Comparison of ENCODE assay signal across 26 mouse cellular contexts in the genomic region with DNA sequence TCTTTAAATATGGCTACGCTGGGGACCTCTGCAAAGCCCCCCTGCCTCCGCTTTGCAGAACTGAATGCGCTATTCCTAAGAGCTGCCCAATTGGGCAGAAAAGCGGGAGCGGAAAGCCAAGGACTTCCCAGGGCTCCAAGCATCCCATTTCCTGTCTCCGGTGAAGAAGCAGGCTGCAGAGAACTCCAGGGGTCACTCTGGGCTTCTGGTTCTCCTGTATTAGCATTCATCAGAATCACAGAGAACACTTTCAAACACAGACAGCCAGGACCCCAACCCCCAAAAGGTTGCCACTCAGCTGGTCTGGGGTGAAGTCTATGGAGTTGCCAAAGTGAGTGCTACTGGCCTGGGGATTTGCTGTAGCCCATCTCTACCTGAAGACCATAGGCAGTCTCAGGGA. TPM values are rescaled to one million over a fixed set of nuclear protein-coding genes. Genes with fewer than 3 reads are reported as not detected.
DNase-seq lines count a peak whose midpoint lies in the region; ATAC-seq and TF ChIP-seq lines count a peak whose summit lies in the region.
"Had no signal": no experiment of that assay in that cellular context is flagged by ENCODE, and none has a peak within 500 bp of the region (broad histone marks: within the 10 kb centered on the region; RNA-seq: fewer than 3 reads in every experiment).

No protein-coding gene starts in this region.

- DNase-seq in hindbrain, embryonic 11.5 days (ENCODE audit: low spot score), result no peak
- no peak for DNase-seq in neural tube, embryonic 10.5 days (ENCODE audit: extremely low spot score, low spot score)
- no peak for DNase-seq in lung, postnatal 0 days (ENCODE audit: low spot score)
- no peak for DNase-seq in heart, postnatal 14 days
- DNase-seq in ovary, adult 18-20 months (ENCODE audit: low spot score), result no peak
- DNase-seq: adrenal gland, postnatal 14 days; cerebellum, adult 8-10 months; cerebellum, postnatal 36 days; heart, postnatal 4 days; kidney, adult 9 months; kidney, postnatal 14 days; layer of hippocampus, postnatal 36 days; lung, adult 18-20 months; lung, postnatal 14 days; right cerebral cortex, adult 18-20 months; right cerebral cortex, postnatal 4 days; thymus, postnatal 4 days had no signal

- H3K9ac ChIP-seq in hindbrain, embryonic 13.5 days, result no peak overlapping the region
- H3K9ac ChIP-seq in hindbrain, embryonic 11.5 days (ENCODE audit: low read depth, low read length), result no peak overlapping the region
- no peak overlapping the region for H3K9ac ChIP-seq in neural tube, embryonic 12.5 days
- no peak overlapping the region for H3K9ac ChIP-seq in hindbrain, embryonic 16.5 days (ENCODE audit: low read depth, low read length)
- H3K9ac ChIP-seq in lung, postnatal 0 days (replicated peaks; ENCODE audit: low read depth), result no peak overlapping the region
- H3K9ac ChIP-seq: heart, embryonic 15.5 days; intestine, embryonic 15.5 days; limb, embryonic 12.5 days; liver, embryonic 12.5 days; stomach, embryonic 15.5 days had no signal

- H3K4me3 ChIP-seq in hindbrain, embryonic 13.5 days, result no peak overlapping the region
- no peak overlapping the region for H3K4me3 ChIP-seq in hindbrain, embryonic 11.5 days (ENCODE audit: low read depth, low read length)
- H3K4me3 ChIP-seq in neural tube, embryonic 12.5 days, result no peak overlapping the region
- no peak overlapping the region for H3K4me3 ChIP-seq in hindbrain, embryonic 16.5 days (ENCODE audit: low read length)
- H3K4me3 ChIP-seq in lung, postnatal 0 days (ENCODE audit: low read depth, low read length), result no peak overlapping the region
- H3K4me3 ChIP-seq: heart, embryonic 15.5 days; intestine, embryonic 15.5 days; limb, embryonic 12.5 days; liver, embryonic 12.5 days; stomach, embryonic 15.5 days had no signal

- no peak for TF ChIP-seq CTCF in lung, postnatal 0 days (IDR thresholded peaks at IDR 0.05)

- H3K9me3 ChIP-seq in hindbrain, embryonic 13.5 days, result no peaks in the 10 kb centered on the region
- no peaks in the 10 kb centered on the region for H3K9me3 ChIP-seq in hindbrain, embryonic 11.5 days (ENCODE audit: control insufficient read depth, low read length)
- H3K9me3 ChIP-seq in neural tube, embryonic 12.5 days, result no peaks in the 10 kb centered on the region
- H3K9me3 ChIP-seq in hindbrain, embryonic 16.5 days (ENCODE audit: control insufficient read depth, low read length), result no peaks in the 10 kb centered on the region
- H3K9me3 ChIP-seq in lung, postnatal 0 days (ENCODE audit: low read length), result no peaks in the 10 kb centered on the region
- H3K9me3 ChIP-seq: heart, embryonic 15.5 days; intestine, embryonic 15.5 days; limb, embryonic 12.5 days; liver, embryonic 12.5 days; stomach, embryonic 15.5 days had no signal

- peak overlapping the region; percentile 34; the same call in 1 of the 2 replicates for H3K4me2 ChIP-seq in hindbrain, embryonic 13.5 days
- no peak overlapping the region for H3K4me2 ChIP-seq in hindbrain, embryonic 11.5 days (replicated peaks; ENCODE audit: low read depth, low read length)
- 0 out of 2 replicates have a peak overlapping the region, but pooled peaks have one; percentile 13 for H3K4me2 ChIP-seq in neural tube, embryonic 12.5 days (replicated peaks)
- H3K4me2 ChIP-seq in hindbrain, embryonic 16.5 days (ENCODE audit: low read length), result peak overlapping the region; percentile 27; the same call in 1 of the 2 replicates
- no peak overlapping the region for H3K4me2 ChIP-seq in lung, postnatal 0 days (replicated peaks; ENCODE audit: low read depth, low read length)
- H3K4me2 ChIP-seq: heart, embryonic 15.5 days; intestine, embryonic 15.5 days; limb, embryonic 12.5 days; liver, embryonic 12.5 days; stomach, embryonic 15.5 days had no signal

- H3K4me1 ChIP-seq in hindbrain, embryonic 13.5 days (replicated peaks), result peaks cover 64% of the 10 kb centered on the region
- peaks cover 2% of the 10 kb centered on the region; the same call in 1 of the 2 replicates for H3K4me1 ChIP-seq in hindbrain, embryonic 11.5 days (replicated peaks; ENCODE audit: control insufficient read depth, insufficient read depth, low read length)
- peaks cover 16% of the 10 kb centered on the region for H3K4me1 ChIP-seq in neural tube, embryonic 12.5 days
- peaks cover 22% of the 10 kb centered on the region for H3K4me1 ChIP-seq in hindbrain, embryonic 16.5 days (ENCODE audit: control insufficient read depth, insufficient read depth, low read depth, low read length)
- H3K4me1 ChIP-seq in lung, postnatal 0 days (ENCODE audit: insufficient read depth, low read depth, low read length), result no peaks in the 10 kb centered on the region
- H3K4me1 ChIP-seq: intestine, embryonic 15.5 days; limb, embryonic 12.5 days; liver, embryonic 12.5 days; stomach, embryonic 15.5 days had no signal

- no peak overlapping the region for H3K27ac ChIP-seq in hindbrain, embryonic 13.5 days
- no peak overlapping the region for H3K27ac ChIP-seq in hindbrain, embryonic 11.5 days (ENCODE audit: low read depth, low read length)
- H3K27ac ChIP-seq in neural tube, embryonic 12.5 days, result no peak overlapping the region
- no peak overlapping the region for H3K27ac ChIP-seq in hindbrain, embryonic 16.5 days (ENCODE audit: low read depth, low read length)
- H3K27ac ChIP-seq in lung, postnatal 0 days (ENCODE audit: low read length), result no peak overlapping the region
- H3K27ac ChIP-seq: heart, embryonic 15.5 days; intestine, embryonic 15.5 days; limb, embryonic 12.5 days; liver, embryonic 12.5 days; stomach, embryonic 15.5 days had no signal

- intact Hi-C loops in heart, postnatal 14 days (cut with DNase I), result no loop called here

- no peak for TF ChIP-seq EP300 in lung, postnatal 0 days (IDR thresholded peaks at IDR 0.05)

- peaks cover 59% of the 10 kb centered on the region for H3K27me3 ChIP-seq in hindbrain, embryonic 13.5 days
- H3K27me3 ChIP-seq in hindbrain, embryonic 11.5 days (ENCODE audit: control insufficient read depth, insufficient read depth, low read length), result peaks cover 16% of the 10 kb centered on the region
- H3K27me3 ChIP-seq in neural tube, embryonic 12.5 days (replicated peaks), result peaks cover 43% of the 10 kb centered on the region
- H3K27me3 ChIP-seq in hindbrain, embryonic 16.5 days (replicated peaks; ENCODE audit: control insufficient read depth, insufficient read depth, low read length), result peaks cover 4% of the 10 kb centered on the region
- peaks cover 6% of the 10 kb centered on the region; the same call in 1 of the 2 replicates for H3K27me3 ChIP-seq in lung, postnatal 0 days (replicated peaks; ENCODE audit: insufficient read depth, low read length)

- 12% methylated on average over 6 of the region's 6 CpGs for WGBS in hindbrain, embryonic 13.5 days
- 7% methylated on average over 6 of the region's 6 CpGs for WGBS in hindbrain, embryonic 11.5 days
- WGBS in neural tube, embryonic 12.5 days, result 4% methylated on average over 6 of the region's 6 CpGs
- WGBS in hindbrain, embryonic 16.5 days, result 10% methylated on average over 6 of the region's 6 CpGs
- WGBS in lung, postnatal 0 days, result 21% methylated on average over 6 of the region's 6 CpGs

- no peaks in the 10 kb centered on the region for H3K36me3 ChIP-seq in hindbrain, embryonic 13.5 days
- no peaks in the 10 kb centered on the region for H3K36me3 ChIP-seq in hindbrain, embryonic 11.5 days (ENCODE audit: control insufficient read depth, insufficient read depth, low read length)
- no peaks in the 10 kb centered on the region for H3K36me3 ChIP-seq in neural tube, embryonic 12.5 days
- no peaks in the 10 kb centered on the region for H3K36me3 ChIP-seq in hindbrain, embryonic 16.5 days (ENCODE audit: control insufficient read depth, insufficient read depth, low read length)
- H3K36me3 ChIP-seq in lung, postnatal 0 days (ENCODE audit: insufficient read depth, low read length), result no peaks in the 10 kb centered on the region
- H3K36me3 ChIP-seq: heart, embryonic 15.5 days; intestine, embryonic 15.5 days; limb, embryonic 12.5 days; liver, embryonic 12.5 days; stomach, embryonic 15.5 days had no signal

- no peak for ATAC-seq in hindbrain, embryonic 13.5 days (ENCODE audit: low FRiP score)
- no peak for ATAC-seq in hindbrain, embryonic 11.5 days (ENCODE audit: low FRiP score)
- no peak for ATAC-seq in neural tube, embryonic 12.5 days (ENCODE audit: low FRiP score, low read depth)
- ATAC-seq in hindbrain, embryonic 16.5 days, result no peak
- no peak for ATAC-seq in lung, postnatal 0 days
- ATAC-seq: intestine, embryonic 15.5 days; liver, embryonic 12.5 days had no signal

RNA-seq across cellular contexts. Expression of gene Grik3, which starts 8.4 kb away (rescaled TPM):
- polyA plus RNA-seq in hindbrain, embryonic 13.5 days (2015; fragmentation: Nextera tagmentation; extraction: Ambion mirVana), result 3.9 and 4.1 TPM in 2 replicates
- polyA plus RNA-seq in hindbrain, embryonic 11.5 days (2014; fragmentation: Nextera tagmentation; extraction: Ambion mirVana), result 2.1 and 2.9 TPM in 2 replicates
- polyA plus RNA-seq in neural tube, embryonic 12.5 days (2016; fragmentation: Nextera tagmentation; extraction: Ambion mirVana), result 3.3 and 3.5 TPM in 2 replicates
- 5.2 and 5.5 TPM in 2 replicates for polyA plus RNA-seq in hindbrain, embryonic 16.5 days (2015; fragmentation: Nextera tagmentation; extraction: Ambion mirVana)
- not detected in 2 replicates for polyA plus RNA-seq in lung, postnatal 0 days (2015; fragmentation: Nextera tagmentation; extraction: Ambion mirVana)
- total RNA-seq in heart, postnatal 14 days (2021), result under 1 TPM; 0.05 TPM
- total RNA-seq: megakaryocyte progenitor cell, adult 5-6 weeks had no signal
- polyA plus RNA-seq: limb, embryonic 12.5 days; liver, embryonic 12.5 days had no signal

Comparison
In these comparisons a context has a peak if more than half of its experiments do, and no peak if none do; other contexts are left out.
1. H3K4me2 ChIP-seq: peak in hindbrain, embryonic 13.5 days (single experiment), neural tube, embryonic 12.5 days (single experiment) and hindbrain, embryonic 16.5 days (single experiment); none in hindbrain, embryonic 11.5 days (single experiment) and lung, postnatal 0 days (single experiment).